Mouse (Mus musculus) heart, embryonic 15.5 days (tissue): Measurements from ENCODE around the gene Gm20479. TPM values are rescaled to one million over a fixed set of nuclear protein-coding genes. Genes with fewer than 3 reads are reported as not detected.

Source experiments
- ATAC-seq: fragments of 200-750 bp; cut with Nextera tagmentation; replicated peaks from 2 replicates; pipeline ENCODE4 v1.8.0; 2017; ENCODE audit warnings: low read depth, moderate TSS enrichment; ENCODE audit not compliant: insufficient number of reproducible peaks, insufficient read depth, low FRiP score
- H3K27ac ChIP-seq: fragments of 300-500 bp; sonication (generic); 2 replicates; pipeline ENCODE4 v1.5.1; 2015; ENCODE audit warnings: mild to moderate bottlenecking, inconsistent platforms
- H3K27me3 ChIP-seq: fragments of 300-500 bp; sonication (generic); 2 replicates; pipeline ENCODE4 v1.6.1; 2015; ENCODE audit warnings: inconsistent platforms
- H3K36me3 ChIP-seq: fragments of 300-500 bp; sonication (generic); 2 replicates; pipeline ENCODE4 v1.6.1; 2015; ENCODE audit warnings: mild to moderate bottlenecking, inconsistent platforms
- H3K4me1 ChIP-seq: fragments of 300-500 bp; sonication (generic); replicated peaks from 2 replicates; pipeline ENCODE4 v1.6.1; 2015; ENCODE audit warnings: inconsistent platforms
- H3K4me2 ChIP-seq: fragments of 300-500 bp; sonication (generic); 2 replicates; pipeline ENCODE4 v1.6.1; 2015; ENCODE audit warnings: inconsistent platforms, mild to moderate bottlenecking, moderate library complexity
- H3K4me3 ChIP-seq: fragments of 300-500 bp; sonication (generic); 2 replicates; pipeline ENCODE4 v1.5.1; 2015; ENCODE audit warnings: mild to moderate bottlenecking, inconsistent platforms
- H3K9ac ChIP-seq: fragments of 300-500 bp; sonication (generic); 2 replicates; pipeline ENCODE4 v1.6.1; 2015; ENCODE audit warnings: mild to moderate bottlenecking, inconsistent platforms
- H3K9me3 ChIP-seq: fragments of 300-500 bp; sonication (generic); replicated peaks from 2 replicates; pipeline ENCODE4 v1.6.1; 2016; ENCODE audit warnings: inconsistent platforms
- WGBS: fragments of 180-500 bp; shearing (Covaris S2); methylation state at CpG from one replicate; pipeline ENCODE4 v1.1.7; 2015; ENCODE audit warnings: mixed read lengths; 5-methylcytosine and 5-hydroxymethylcytosine counted together
- polyA plus RNA-seq: library from polyadenylated mRNA; unstranded; fragments of >200 nt; fragmentation: Nextera tagmentation; extraction: Ambion mirVana; gene quantifications from 2 replicates; pipeline ENCODE4 v1.2.1, GENCODE M21; 2015

Gm20479 gene
- polyA plus RNA-seq, 1 experiment from 2014 or later, result not detected

GRCm38 (mm10) chr7:27325697-27326096, 31.5 kb downstream of the Gm20479 start:
- Histone ChIP-seq H3K27me3 (peaks cover 89% of the 10 kb centered on the region), H3K9ac (no peak overlapping the region), H3K36me3 (no peaks in the 10 kb centered on the region), H3K27ac (no peak overlapping the region), H3K9me3 (no peaks in the 10 kb centered on the region), H3K4me3 (peak overlapping the region; percentile 25), H3K4me2 (peak overlapping the region; percentile 56), H3K4me1 (peaks cover 30% of the 10 kb centered on the region)
- 7% methylated on average over 24 of the region's 24 CpGs for WGBS
- ATAC-seq, result 0 out of 2 replicates have a peak, but pooled peaks have one; percentile 15

DNA sequence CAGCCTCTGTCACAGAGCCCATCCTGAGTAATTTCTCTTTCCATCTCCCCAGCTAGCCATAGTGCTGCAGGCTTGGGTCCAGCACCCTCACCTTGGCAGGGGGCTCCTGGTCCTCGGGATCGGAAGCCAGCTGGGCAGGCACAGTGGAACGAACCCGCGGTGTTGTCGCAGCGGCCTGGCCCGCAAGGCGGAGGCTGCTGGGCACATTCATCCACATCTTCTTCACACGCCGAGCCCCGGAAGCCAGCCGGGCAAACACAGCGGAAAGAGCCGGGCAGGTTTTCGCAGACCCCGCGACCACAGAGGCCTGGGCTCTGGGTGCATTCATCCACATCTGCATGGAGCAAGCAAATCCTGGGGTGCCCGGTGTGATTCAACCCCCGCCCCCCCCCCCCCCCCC, 32.3 kb downstream of the Gm20479 start:
- peaks cover 82% of the 10 kb centered on the region for H3K27me3 ChIP-seq
- no peak overlapping the region for H3K4me3 ChIP-seq

DNA sequence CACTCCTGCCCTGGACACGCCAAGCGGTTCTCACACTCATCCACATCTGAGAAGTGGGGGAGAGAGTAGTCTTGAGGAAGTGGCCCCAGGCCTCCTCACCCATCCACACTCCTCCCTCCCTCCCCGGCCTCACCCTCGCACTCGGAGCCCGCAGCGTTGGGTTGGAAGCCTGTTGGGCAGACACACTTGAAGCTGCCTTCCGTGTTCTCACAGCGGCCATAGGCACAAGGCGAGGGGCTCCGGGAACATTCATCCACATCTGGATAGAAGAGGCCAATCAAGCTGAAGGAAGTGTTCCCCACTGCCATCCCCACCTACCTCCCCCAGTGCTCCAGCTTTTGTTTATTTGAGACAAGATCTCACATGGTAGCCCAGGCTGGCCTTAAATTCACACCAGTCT, 33.1 kb downstream of the Gm20479 start:
- Histone ChIP-seq H3K4me1 (peaks cover 20% of the 10 kb centered on the region), H3K9me3 (no peaks in the 10 kb centered on the region), H3K27me3 (peaks cover 74% of the 10 kb centered on the region), H3K27ac (no peak overlapping the region), H3K9ac (no peak overlapping the region), H3K4me2 (no peak overlapping the region), H3K36me3 (no peaks in the 10 kb centered on the region), H3K4me3 (no peak overlapping the region)
- ATAC-seq, result no peak
- WGBS, result 94% methylated on average over 11 of the region's 11 CpGs

More for the DNA sequence above, 32.3 kb downstream of the Gm20479 start:
- Histone ChIP-seq H3K4me2 (no peak overlapping the region), H3K9me3 (no peaks in the 10 kb centered on the region), H3K36me3 (no peaks in the 10 kb centered on the region), H3K27ac (no peak overlapping the region), H3K9ac (no peak overlapping the region), H3K4me1 (peaks cover 25% of the 10 kb centered on the region)
- 60% methylated on average over 19 of the region's 20 CpGs for WGBS
- ATAC-seq, result no peak

- Histone ChIP-seq H3K36me3 (no peaks in the 10 kb centered on the region), H3K27ac (no peak overlapping the region), H3K27me3 (peaks cover 63% of the 10 kb centered on the region), H3K4me2 (no peak overlapping the region), H3K4me3 (no peak overlapping the region), H3K9me3 (no peaks in the 10 kb centered on the region), H3K9ac (no peak overlapping the region), H3K4me1 (peaks cover 14% of the 10 kb centered on the region)
- WGBS, result 85% methylated on average over 5 of the region's 5 CpGs
- no peak for ATAC-seq
Measured at GRCm38 (mm10) chr7:27323001-27323400, 34.2 kb downstream of the Gm20479 start.

- no peak overlapping the region for H3K4me2 ChIP-seq
- H3K27ac ChIP-seq, result no peak overlapping the region
- H3K9me3 ChIP-seq, result no peaks in the 10 kb centered on the region
- no peak overlapping the region for H3K9ac ChIP-seq
- WGBS, result 33% methylated on average over 13 of the region's 13 CpGs
- H3K4me1 ChIP-seq, result peaks cover 14% of the 10 kb centered on the region
- 0 out of 2 replicates have a peak, but pooled peaks cover 2% of the 10 kb centered on the region for H3K36me3 ChIP-seq
- ATAC-seq, result no peak
- no peak overlapping the region for H3K4me3 ChIP-seq
- H3K27me3 ChIP-seq, result peaks cover 56% of the 10 kb centered on the region
Measured at GRCm38 (mm10) chr7:27322291-27322690, 34.9 kb downstream of the Gm20479 start.

DNA sequence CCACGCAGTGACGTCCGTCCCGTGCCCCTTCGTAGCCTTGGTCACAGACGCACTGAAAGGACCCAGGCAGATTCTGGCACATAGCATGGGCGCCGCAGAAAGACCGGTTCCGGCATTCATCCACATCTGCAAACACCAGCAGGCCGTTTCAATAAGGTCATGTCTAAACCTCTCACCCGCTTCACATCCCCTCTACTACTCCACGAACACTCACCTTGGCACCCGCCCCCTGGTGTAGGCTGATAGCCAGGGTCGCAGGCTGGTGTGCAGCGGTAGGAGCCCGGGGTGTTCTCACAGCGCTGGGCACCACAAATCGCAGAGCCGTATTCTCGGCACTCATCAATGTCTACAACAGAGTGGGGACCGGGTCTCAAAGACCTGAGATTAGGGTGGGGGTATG, 37.8 kb downstream of the Gm20479 start:
- ATAC-seq, result no peak
- Histone ChIP-seq H3K36me3 (peaks cover 6% of the 10 kb centered on the region; the same call in 1 of the 2 replicates), H3K27ac (no peak overlapping the region), H3K4me2 (no peak overlapping the region), H3K4me1 (no peaks in the 10 kb centered on the region), H3K9ac (no peak overlapping the region), H3K9me3 (no peaks in the 10 kb centered on the region; the same call in 1 of the 2 replicates), H3K4me3 (no peak overlapping the region), H3K27me3 (peaks cover 28% of the 10 kb centered on the region)
- WGBS, result 83% methylated on average over 22 of the region's 22 CpGs

DNA sequence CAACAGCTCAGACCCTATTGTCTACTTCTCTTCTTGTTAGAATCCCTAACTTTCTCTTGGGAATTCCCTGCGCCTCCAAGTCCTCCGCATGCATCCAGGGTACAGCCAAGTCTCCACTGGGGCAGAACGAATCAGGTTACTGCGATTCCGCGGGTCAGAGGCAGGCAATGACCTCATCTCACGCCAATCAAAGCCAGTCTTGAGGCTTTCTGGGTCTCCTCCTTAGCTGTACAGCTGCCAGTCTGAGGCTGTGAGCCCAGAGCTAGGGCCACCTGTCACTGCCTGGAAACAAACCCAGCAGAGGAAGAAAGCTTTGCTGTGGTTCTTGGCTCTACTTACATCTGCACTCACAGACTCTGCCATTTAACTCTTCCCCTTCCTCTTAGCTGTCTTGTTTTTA, 41.3 kb downstream of the Gm20479 start:
- peaks cover 6% of the 10 kb centered on the region; the same call in 1 of the 2 replicates for H3K9me3 ChIP-seq
- WGBS, result 45% methylated on average over 7 of the region's 7 CpGs
- H3K36me3 ChIP-seq, result peaks cover 22% of the 10 kb centered on the region
- no peak; the same call in 1 of the 2 replicates for ATAC-seq
- H3K27ac ChIP-seq, result no peak overlapping the region
- no peaks in the 10 kb centered on the region; the same call in 1 of the 2 replicates for H3K27me3 ChIP-seq
- H3K4me2 ChIP-seq, result no peak overlapping the region
- peaks cover 2% of the 10 kb centered on the region; the same call in 1 of the 2 replicates for H3K4me1 ChIP-seq
- no peak overlapping the region for H3K4me3 ChIP-seq
- H3K9ac ChIP-seq, result no peak overlapping the region

GRCm38 (mm10) chr7:27314393-27314792, 42.8 kb downstream of the Gm20479 start:
- H3K9me3 ChIP-seq, result peaks cover 6% of the 10 kb centered on the region; the same call in 1 of the 2 replicates
- no peak overlapping the region for H3K4me3 ChIP-seq
- no peak for ATAC-seq
- H3K27ac ChIP-seq, result no peak overlapping the region
- peaks cover 14% of the 10 kb centered on the region for H3K4me1 ChIP-seq
- peaks cover 22% of the 10 kb centered on the region for H3K36me3 ChIP-seq
- H3K9ac ChIP-seq, result no peak overlapping the region
- peaks cover 2% of the 10 kb centered on the region; the same call in 1 of the 2 replicates for H3K27me3 ChIP-seq
- no peak overlapping the region for H3K4me2 ChIP-seq
- WGBS, result 80% methylated on average over 3 of the region's 3 CpGs

GRCm38 (mm10) chr7:27311651-27312284, 45.5 kb downstream of the Gm20479 start:
- 84% methylated on average over 12 of the region's 12 CpGs for WGBS
- H3K9me3 ChIP-seq, result peaks cover 6% of the 10 kb centered on the region; the same call in 1 of the 2 replicates
- no peak for ATAC-seq
- peaks cover 11% of the 10 kb centered on the region for H3K27me3 ChIP-seq
- H3K4me3 ChIP-seq, result no peak overlapping the region
- H3K4me1 ChIP-seq, result peaks cover 21% of the 10 kb centered on the region
- H3K27ac ChIP-seq, result no peak overlapping the region
- H3K36me3 ChIP-seq, result peaks cover 20% of the 10 kb centered on the region
- no peak overlapping the region for H3K9ac ChIP-seq
- no peak overlapping the region for H3K4me2 ChIP-seq

- Histone ChIP-seq H3K9ac (no peak overlapping the region), H3K27me3 (peaks cover 12% of the 10 kb centered on the region), H3K4me1 (peaks cover 21% of the 10 kb centered on the region), H3K4me3 (no peak overlapping the region), H3K27ac (no peak overlapping the region), H3K36me3 (peaks cover 20% of the 10 kb centered on the region), H3K4me2 (peak overlapping the region; percentile 61), H3K9me3 (peaks cover 6% of the 10 kb centered on the region; the same call in 1 of the 2 replicates)
- no peak for ATAC-seq
- WGBS, result 42% methylated on average over 8 of the region's 8 CpGs
Measured at GRCm38 (mm10) chr7:27310996-27311535, 46.2 kb downstream of the Gm20479 start.

- H3K4me2 ChIP-seq, result peak overlapping the region; percentile 61
- peaks cover 25% of the 10 kb centered on the region for H3K36me3 ChIP-seq
- peaks cover 19% of the 10 kb centered on the region for H3K27me3 ChIP-seq
- peak overlapping the region; percentile 38; the same call in 1 of the 2 replicates for H3K27ac ChIP-seq
- H3K4me3 ChIP-seq, result peak overlapping the region; percentile 32
- no peak overlapping the region for H3K9ac ChIP-seq
- H3K9me3 ChIP-seq, result peaks cover 6% of the 10 kb centered on the region; the same call in 1 of the 2 replicates
- peaks cover 21% of the 10 kb centered on the region for H3K4me1 ChIP-seq
- ATAC-seq, result peak; percentile 76
- 12% methylated on average over 17 of the region's 17 CpGs for WGBS
Measured at GRCm38 (mm10) chr7:27310306-27310705, 46.9 kb downstream of the Gm20479 start.
